Mouse (Mus musculus) cerebellum, postnatal 4 days (tissue): ENCODE measurements around the gene BC049352.

Source experiments
- DNase-seq, 2 experiments: peaks; one replicate each; pipeline ENCODE4 v3.0.0; 2022; ENCODE audit warnings: low spot score in 2 of 2, mixed read lengths in 1 of 2

The BC049352 gene

GRCm38 (mm10) chr9:45189661-45190174 lies 7.9 kb downstream of the BC049352 start:
- no peak for DNase-seq

DNA sequence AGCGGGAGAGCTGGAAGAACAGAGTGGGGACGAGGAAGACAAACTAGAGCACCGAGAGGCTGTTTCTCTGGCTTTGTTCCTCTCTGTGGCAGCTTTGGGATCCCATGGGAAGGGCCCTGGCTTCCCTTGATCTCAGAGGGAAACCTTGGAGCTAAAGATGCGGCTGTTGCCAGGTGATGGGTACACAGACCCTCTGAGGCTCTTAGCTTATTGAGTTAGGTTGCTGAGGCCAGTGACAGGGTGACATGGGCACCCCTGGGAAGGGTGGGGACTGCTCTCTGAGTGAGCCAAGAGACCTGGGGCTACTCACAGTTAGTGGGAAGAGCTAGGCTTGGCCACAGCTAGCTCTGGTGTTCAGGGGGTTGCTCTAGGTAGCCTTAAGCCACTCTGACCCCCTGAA lies 13.7 kb downstream of the BC049352 start:
- DNase-seq: no peak

DNA sequence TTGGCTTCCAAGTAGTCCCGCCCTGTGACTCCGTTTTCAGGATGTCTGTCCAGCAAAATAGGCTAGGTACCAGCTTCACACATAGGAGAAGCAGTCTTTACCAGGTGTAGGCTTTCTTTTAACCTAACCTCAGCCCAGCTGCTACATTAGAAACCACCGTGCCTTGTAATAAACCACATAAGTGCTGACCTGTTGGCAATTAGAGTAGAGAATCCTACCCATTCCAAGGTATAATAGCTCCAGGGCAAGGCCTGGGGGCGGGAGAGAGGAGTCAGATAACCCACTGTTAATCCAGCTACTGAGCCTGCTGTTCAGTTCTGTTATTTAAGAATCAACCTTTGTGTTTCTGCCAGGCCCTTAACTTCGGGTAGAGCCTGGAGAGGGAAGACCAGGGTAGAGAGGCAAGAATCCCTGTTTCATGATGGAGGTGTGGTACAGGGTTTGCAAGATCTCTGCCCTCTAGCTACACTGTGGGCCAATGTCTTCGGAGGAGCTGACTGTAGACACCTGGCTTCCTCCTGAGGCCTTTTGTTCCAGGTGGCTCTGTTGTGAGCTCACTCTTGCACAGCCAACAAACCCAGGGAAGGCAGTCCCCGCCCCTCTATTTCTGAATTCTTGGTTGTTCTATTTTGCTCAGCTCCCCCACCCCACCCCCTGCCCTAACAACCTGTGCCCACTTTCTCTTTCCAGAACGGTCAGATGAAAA lies 14.5 kb downstream of the BC049352 start:
- DNase-seq: no peak

GRCm38 (mm10) chr9:45197549-45197948 lies 15.7 kb downstream of the BC049352 start:
- no peak for DNase-seq

- no peak for DNase-seq
Observed at GRCm38 (mm10) chr9:45201319-45201947, 19.6 kb downstream of the BC049352 start.

GRCm38 (mm10) chr9:45202021-45202798 lies 20.4 kb downstream of the BC049352 start:
- no peak for DNase-seq

DNA sequence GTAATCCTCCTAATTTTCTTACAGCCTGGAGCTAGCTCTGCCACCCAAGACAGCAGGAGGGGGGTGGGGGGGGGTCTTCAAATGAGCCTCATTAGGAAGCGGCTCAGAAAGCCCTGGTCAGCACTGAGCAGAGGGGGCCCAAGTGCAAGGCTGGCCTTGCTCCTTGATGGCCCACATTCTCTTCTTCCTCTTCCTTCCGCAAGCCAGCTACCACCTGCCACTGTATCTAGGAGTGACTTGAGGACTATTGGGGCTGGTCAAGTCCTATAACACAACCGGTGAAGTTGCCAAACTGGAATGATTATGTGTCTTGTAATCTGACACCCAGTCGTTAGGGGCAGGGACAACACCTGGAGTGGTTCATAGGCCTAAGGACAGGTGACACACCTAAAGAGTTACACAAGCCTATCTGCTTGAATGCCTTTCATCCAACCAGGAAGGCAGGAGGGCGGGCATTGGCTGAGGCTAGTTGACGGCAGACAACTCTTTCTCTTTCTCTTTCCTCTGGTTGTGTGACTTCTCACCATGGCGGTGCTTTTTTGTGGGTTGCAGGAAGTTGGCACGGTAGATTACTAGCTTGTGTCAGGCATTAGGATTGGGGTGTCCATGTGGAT lies 22.1 kb downstream of the BC049352 start, which contains the start of gene Tmprss4:
Tmprss4 (minus strand) TSS at position 296 of the 614 bp plus-strand sequence.
- DNase-seq: no peak

DNA sequence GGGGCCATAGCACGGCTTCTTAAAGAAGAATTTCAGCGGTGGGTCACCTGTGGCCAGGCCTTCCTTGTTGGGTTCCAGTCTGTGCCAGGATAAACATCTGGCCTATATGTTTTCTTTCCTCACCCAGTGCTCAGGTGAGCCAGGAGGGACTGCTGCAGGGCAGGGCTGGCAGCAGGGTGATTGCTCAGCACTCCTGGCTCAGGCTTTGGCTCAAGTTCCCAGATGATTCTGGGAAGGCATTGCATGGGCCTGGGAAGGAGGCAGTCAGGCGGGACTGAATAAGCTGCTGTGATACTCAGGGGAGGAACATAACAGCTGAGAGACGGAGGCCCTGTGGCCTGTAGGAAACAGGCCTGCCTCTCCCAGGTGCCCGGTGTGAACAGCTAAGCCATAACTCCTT lies 23.3 kb downstream of the BC049352 start:
- DNase-seq: no peak

DNA sequence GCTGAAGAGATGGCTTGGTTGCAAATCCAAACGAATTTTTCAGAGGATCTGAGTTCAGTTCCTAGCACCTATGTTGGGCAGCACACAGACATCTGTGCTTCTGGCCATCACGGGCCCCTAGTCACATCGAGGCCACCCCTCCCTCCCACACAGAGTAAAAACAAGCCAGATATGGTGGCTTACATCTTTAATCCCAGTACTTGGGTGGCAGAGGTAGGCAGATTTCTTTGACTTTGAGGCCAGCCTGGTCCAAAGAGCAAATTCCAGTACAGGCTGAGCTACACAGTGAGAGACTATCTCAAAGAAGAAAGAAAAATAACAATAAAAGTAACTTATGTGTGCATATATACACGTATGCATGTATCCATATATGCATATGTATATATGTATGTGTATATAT lies 24.3 kb downstream of the BC049352 start:
- no peak for DNase-seq

- no peak for DNase-seq
Observed at GRCm38 (mm10) chr9:45207015-45207743, 25.4 kb downstream of the BC049352 start.

- DNase-seq: no peak
Observed at GRCm38 (mm10) chr9:45212001-45212400, 30.2 kb downstream of the BC049352 start.

DNA sequence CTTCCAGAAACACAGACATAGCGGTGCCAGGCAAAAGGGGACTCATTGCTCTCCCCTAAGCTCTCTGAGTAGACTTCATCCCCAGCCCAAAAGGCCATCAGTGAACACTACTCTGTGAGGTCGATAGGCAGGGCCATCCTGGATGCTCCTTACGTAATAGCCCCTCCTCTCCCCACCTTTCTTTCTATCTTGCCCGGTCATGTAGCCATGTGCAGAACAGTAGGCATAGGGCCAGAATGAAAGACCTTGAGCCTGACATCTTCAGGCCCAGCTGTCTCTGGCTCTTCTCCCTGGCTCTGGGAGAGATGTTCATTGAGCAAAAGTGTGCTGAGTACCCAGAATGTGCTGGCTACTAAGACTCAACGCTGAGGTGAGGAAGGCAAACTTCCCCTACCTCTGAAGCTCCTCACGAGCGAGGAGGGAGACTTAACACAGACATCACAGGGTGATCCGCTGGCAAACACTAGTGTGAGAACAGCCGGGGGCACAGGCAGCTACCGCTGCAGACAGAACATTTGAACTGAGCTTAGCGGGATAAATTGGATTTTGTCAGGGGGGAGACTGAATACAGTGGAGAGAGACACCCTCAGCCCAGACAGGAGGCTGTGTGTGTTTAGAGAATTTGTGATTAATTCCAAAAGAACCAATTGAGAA lies 33.8 kb downstream of the BC049352 start:
- no peak for DNase-seq

DNA sequence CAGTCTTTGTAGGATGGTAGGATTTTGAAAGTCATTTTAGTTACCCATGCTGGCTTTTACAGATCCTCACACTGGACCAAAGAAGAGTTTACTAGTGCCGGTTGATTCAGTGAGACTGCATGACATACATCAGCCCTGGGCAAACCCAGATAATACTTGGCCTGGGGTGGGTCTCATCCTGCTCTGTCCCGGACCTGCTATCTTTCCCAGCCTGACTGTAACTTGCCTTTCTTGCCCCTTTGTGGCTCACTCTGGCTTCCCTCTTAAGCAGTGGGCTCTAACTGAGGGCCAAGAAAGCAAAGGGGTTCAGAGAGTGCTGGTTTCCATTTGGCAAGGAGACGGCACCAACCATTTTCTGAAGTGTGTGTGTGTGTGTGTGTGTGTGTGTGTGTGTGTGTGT lies 37.8 kb downstream of the BC049352 start:
- DNase-seq: no peak

DNA sequence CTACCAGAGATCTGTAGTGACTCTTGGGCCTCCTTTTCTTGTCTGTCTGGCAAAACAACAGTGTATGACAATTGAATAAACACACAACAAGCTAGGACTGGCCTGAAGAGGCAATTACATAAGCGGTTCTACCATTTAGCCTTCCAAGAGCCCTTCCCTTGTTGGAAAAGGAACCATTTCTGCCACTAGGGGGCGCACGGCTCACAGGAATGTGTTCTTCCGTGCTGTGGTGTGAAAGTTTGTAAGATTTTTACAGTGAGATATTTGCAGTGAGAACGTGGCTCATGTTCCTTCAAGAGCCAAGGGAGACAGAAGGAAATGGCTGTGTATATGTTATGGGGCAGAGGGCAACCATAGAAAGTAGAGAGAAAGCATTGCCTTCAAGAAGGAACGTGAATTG lies 39.8 kb downstream of the BC049352 start:
- DNase-seq: peak; percentile 91 to 94

DNA sequence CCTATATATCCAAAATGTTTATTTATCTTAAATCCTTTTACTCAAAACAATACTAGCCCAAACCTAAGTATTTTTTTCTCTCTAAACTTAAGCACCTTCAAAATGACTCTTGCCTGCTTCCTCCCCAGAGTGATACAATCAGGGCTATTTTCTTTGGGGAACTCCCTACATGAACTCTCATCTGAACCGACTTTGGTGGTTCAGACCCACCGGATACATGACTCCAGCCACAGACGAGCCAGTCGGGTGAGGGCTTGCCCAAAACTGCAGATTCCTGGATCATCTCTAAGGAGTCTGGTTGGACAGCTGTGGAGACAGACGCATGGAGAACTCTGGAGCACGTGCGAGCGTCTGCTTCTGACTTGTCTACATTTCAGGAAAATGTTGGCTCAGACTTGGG lies 47.6 kb downstream of the BC049352 start:
- no peak for DNase-seq

- DNase-seq: no peak
Observed at GRCm38 (mm10) chr9:45235668-45236227, 53.9 kb downstream of the BC049352 start.

- no peak for DNase-seq
Observed at GRCm38 (mm10) chr9:45236744-45237143, 54.9 kb downstream of the BC049352 start.

DNA sequence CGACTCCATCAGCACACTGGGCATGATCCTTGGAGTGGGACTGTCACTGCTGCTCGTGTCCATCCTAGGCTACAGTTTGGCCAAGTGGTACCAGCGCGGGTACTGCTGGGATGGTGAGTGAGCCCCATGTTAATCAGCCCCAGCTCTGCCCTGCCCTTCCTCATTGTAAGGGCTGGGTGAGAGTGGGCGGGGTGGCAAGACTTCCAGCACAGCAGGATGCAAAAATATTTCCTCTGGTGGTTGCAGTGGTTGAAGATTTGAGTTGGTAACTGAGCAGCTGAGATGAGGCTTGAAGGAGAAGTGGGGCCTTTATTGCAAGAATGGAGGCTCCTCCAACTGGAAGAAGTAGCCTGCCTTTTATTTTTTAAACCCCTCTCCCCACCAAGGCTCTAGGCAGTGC lies 59.6 kb downstream of the BC049352 start:
- DNase-seq: no peak

- DNase-seq: no peak
Observed at GRCm38 (mm10) chr9:45245432-45245831, 63.6 kb downstream of the BC049352 start.

DNA sequence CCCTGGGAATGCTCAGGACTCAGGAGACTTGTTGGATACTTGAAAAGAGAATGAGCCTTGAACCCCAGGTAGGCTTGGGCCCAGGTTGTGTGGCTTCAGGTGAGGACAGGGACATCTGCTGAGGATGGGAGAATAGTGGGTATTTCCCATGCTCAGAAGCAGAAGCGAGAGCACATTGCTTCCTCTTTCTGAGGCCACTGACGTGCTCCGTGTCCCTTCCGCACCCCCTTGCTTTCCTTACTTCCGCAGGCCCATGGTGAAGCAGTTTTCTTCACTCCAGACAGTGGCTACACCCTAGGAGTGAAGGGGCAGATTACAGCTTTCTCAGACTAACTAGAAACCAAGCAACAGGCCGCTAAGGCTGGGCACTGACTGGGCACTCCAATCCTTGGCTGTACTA lies 64.3 kb downstream of the BC049352 start:
- no peak for DNase-seq
